24 mouse cellular contexts compared by ENCODE assay signal in genomic region chr12:83433436-83433835, GRCm38 (mm10). TPM values are rescaled to one million over a fixed set of nuclear protein-coding genes. Genes with fewer than 3 reads are reported as not detected.
DNase-seq lines count a peak whose midpoint lies in the region; ATAC-seq and TF ChIP-seq lines count a peak whose summit lies in the region.
"Had no signal": no experiment of that assay in that cellular context is flagged by ENCODE, and none has a peak within 500 bp of the region (broad histone marks: within the 10 kb centered on the region; RNA-seq: fewer than 3 reads in every experiment).

No protein-coding gene starts in this region.

- 89% methylated on average over 4 of the region's 4 CpGs for WGBS in heart, embryonic 13.5 days
- WGBS in liver, postnatal 0 days (ENCODE audit: insufficient replicate concordance) = 82% methylated on average over 4 of the region's 4 CpGs
- WGBS in liver, embryonic 11.5 days = 92% methylated on average over 4 of the region's 4 CpGs
- WGBS in kidney, embryonic 14.5 days = 96% methylated on average over 4 of the region's 4 CpGs

- H3K4me1 ChIP-seq in heart, embryonic 13.5 days = peaks cover 36% of the 10 kb centered on the region
- H3K4me1 ChIP-seq in liver, postnatal 0 days (ENCODE audit: insufficient read depth) = peaks cover 19% of the 10 kb centered on the region
- peaks cover 12% of the 10 kb centered on the region for H3K4me1 ChIP-seq in liver, embryonic 11.5 days (replicated peaks; ENCODE audit: control insufficient read depth, insufficient read depth, low read length)
- H3K4me1 ChIP-seq in kidney, embryonic 14.5 days (ENCODE audit: control insufficient read depth, insufficient read depth, low read length) = peaks cover 2% of the 10 kb centered on the region; the same call in 1 of the 2 replicates
- H3K4me1 ChIP-seq: embryonic facial prominence, embryonic 13.5 days; embryonic facial prominence, embryonic 15.5 days; forebrain, embryonic 10.5 days had no signal

- H3K9ac ChIP-seq in heart, embryonic 13.5 days = no peak overlapping the region
- H3K9ac ChIP-seq in liver, postnatal 0 days (replicated peaks) = no peak overlapping the region
- no peak overlapping the region for H3K9ac ChIP-seq in liver, embryonic 11.5 days (ENCODE audit: low read depth, low read length)
- H3K9ac ChIP-seq in kidney, embryonic 14.5 days (ENCODE audit: low read depth, low read length) = no peak overlapping the region
- H3K9ac ChIP-seq: embryonic facial prominence, embryonic 13.5 days; embryonic facial prominence, embryonic 15.5 days; forebrain, embryonic 12.5 days had no signal

- 0 out of 2 replicates have a peak, but pooled peaks cover 3% of the 10 kb centered on the region for H3K36me3 ChIP-seq in heart, embryonic 13.5 days
- H3K36me3 ChIP-seq in liver, postnatal 0 days (replicated peaks; ENCODE audit: insufficient read depth, low read length) = no peaks in the 10 kb centered on the region
- no peaks in the 10 kb centered on the region for H3K36me3 ChIP-seq in liver, embryonic 11.5 days (ENCODE audit: control insufficient read depth, insufficient read depth, low read length)
- H3K36me3 ChIP-seq in kidney, embryonic 14.5 days (ENCODE audit: control insufficient read depth, insufficient read depth, low read length) = no peaks in the 10 kb centered on the region
- H3K36me3 ChIP-seq: embryonic facial prominence, embryonic 13.5 days; embryonic facial prominence, embryonic 15.5 days; forebrain, embryonic 10.5 days; forebrain, embryonic 12.5 days had no signal

- ATAC-seq in heart, embryonic 13.5 days (ENCODE audit: extremely low read depth, insufficient number of reproducible peaks, low FRiP score, low TSS enrichment) = no peak
- ATAC-seq in liver, postnatal 0 days = no peak
- ATAC-seq in liver, embryonic 11.5 days (replicated peaks; ENCODE audit: low FRiP score) = no peak
- peak; percentile 53 for ATAC-seq in erythroid progenitor cell, adult 5-6 weeks (replicated peaks; ENCODE audit: low FRiP score, poor library complexity, severe bottlenecking)
- ATAC-seq in kidney, embryonic 14.5 days (ENCODE audit: low FRiP score, low TSS enrichment) = no peak
- ATAC-seq: CD4-positive, CD25-positive, alpha-beta regulatory T cell, adult 4 months; forebrain, embryonic 14.5 days; forebrain, embryonic 16.5 days had no signal

- H3K4me2 ChIP-seq in heart, embryonic 13.5 days = no peak overlapping the region
- H3K4me2 ChIP-seq in liver, postnatal 0 days (ENCODE audit: low read depth, low read length) = no peak overlapping the region
- H3K4me2 ChIP-seq in liver, embryonic 11.5 days = no peak overlapping the region
- H3K4me2 ChIP-seq in kidney, embryonic 14.5 days (replicated peaks; ENCODE audit: low read depth, low read length) = no peak overlapping the region
- H3K4me2 ChIP-seq: embryonic facial prominence, embryonic 13.5 days; embryonic facial prominence, embryonic 15.5 days; forebrain, embryonic 12.5 days had no signal

- no peak overlapping the region for H3K4me3 ChIP-seq in heart, embryonic 13.5 days
- no peak overlapping the region for H3K4me3 ChIP-seq in liver, postnatal 0 days (ENCODE audit: low read depth, low read length)
- no peak overlapping the region for H3K4me3 ChIP-seq in liver, embryonic 11.5 days (ENCODE audit: low read depth, low read length)
- no peak overlapping the region for H3K4me3 ChIP-seq in kidney, embryonic 14.5 days (ENCODE audit: low read length)
- H3K4me3 ChIP-seq: embryonic facial prominence, embryonic 13.5 days; embryonic facial prominence, embryonic 15.5 days; forebrain, embryonic 10.5 days; forebrain, embryonic 12.5 days had no signal

- no peaks in the 10 kb centered on the region for H3K9me3 ChIP-seq in heart, embryonic 13.5 days
- H3K9me3 ChIP-seq in liver, postnatal 0 days (ENCODE audit: low read length) = no peaks in the 10 kb centered on the region
- no peaks in the 10 kb centered on the region for H3K9me3 ChIP-seq in liver, embryonic 11.5 days (ENCODE audit: control insufficient read depth, low read length)
- no peaks in the 10 kb centered on the region for H3K9me3 ChIP-seq in kidney, embryonic 14.5 days (ENCODE audit: control insufficient read depth, low read length)
- H3K9me3 ChIP-seq: embryonic facial prominence, embryonic 13.5 days; embryonic facial prominence, embryonic 15.5 days; forebrain, embryonic 10.5 days; forebrain, embryonic 12.5 days; G1E had no signal

- 0 out of 2 replicates have a peak overlapping the region, but pooled peaks have one; percentile 32 for H3K27ac ChIP-seq in heart, embryonic 13.5 days (replicated peaks)
- H3K27ac ChIP-seq in liver, postnatal 0 days (ENCODE audit: low read depth) = peak overlapping the region; percentile 55; the same call in 1 of the 2 replicates
- no peak overlapping the region for H3K27ac ChIP-seq in liver, embryonic 11.5 days (ENCODE audit: low read depth, low read length)
- no peak overlapping the region for H3K27ac ChIP-seq in kidney, embryonic 14.5 days (ENCODE audit: low read depth, low read length)
- H3K27ac ChIP-seq: embryonic facial prominence, embryonic 13.5 days; embryonic facial prominence, embryonic 15.5 days; forebrain, embryonic 10.5 days; forebrain, embryonic 12.5 days had no signal

- no peak for TF ChIP-seq CTCF in liver, postnatal 0 days (IDR thresholded peaks at IDR 0.05; ENCODE audit: low read depth)

- DNase-seq in heart, adult 11 months = no peak
- DNase-seq in liver, postnatal 0 days = no peak
- DNase-seq in liver, embryonic 11.5 days (ENCODE audit: low spot score) = no peak
- DNase-seq: adrenal gland, adult 2 months; adrenal gland, postnatal 10 days; adrenal gland, postnatal 25 days; B cell, adult 2 months; cerebellum, adult 11 months; cerebellum, adult 8-10 months; cerebellum, adult 9-11 months; cerebellum, postnatal 36 days; embryo, embryonic 11 days had no signal

- no peaks in the 10 kb centered on the region for H3K27me3 ChIP-seq in heart, embryonic 13.5 days (replicated peaks)
- H3K27me3 ChIP-seq in liver, postnatal 0 days (ENCODE audit: insufficient read depth, low read length) = no peaks in the 10 kb centered on the region
- H3K27me3 ChIP-seq in liver, embryonic 11.5 days (replicated peaks; ENCODE audit: control insufficient read depth, insufficient read depth, low read length) = no peaks in the 10 kb centered on the region
- no peaks in the 10 kb centered on the region for H3K27me3 ChIP-seq in kidney, embryonic 14.5 days (ENCODE audit: control insufficient read depth, insufficient read depth, low read length)
- H3K27me3 ChIP-seq: CH12.LX; embryonic facial prominence, embryonic 13.5 days; embryonic facial prominence, embryonic 15.5 days; forebrain, embryonic 12.5 days had no signal

- TF ChIP-seq EP300 in liver, postnatal 0 days (IDR thresholded peaks at IDR 0.05; ENCODE audit: low read depth) = no peak

RNA-seq across cellular contexts. Expression of gene Dpf3, which starts 54.1 kb away (rescaled TPM):
- polyA plus RNA-seq in heart, embryonic 13.5 days (2015; fragmentation: Nextera tagmentation; extraction: Ambion mirVana) = 18.8 and 23.1 TPM in 2 replicates
- 4.5 and 7.5 TPM in 2 replicates for polyA plus RNA-seq in liver, postnatal 0 days (2015; fragmentation: Nextera tagmentation; extraction: Ambion mirVana)
- polyA plus RNA-seq in liver, embryonic 11.5 days (2014; fragmentation: Nextera tagmentation; extraction: Ambion mirVana) = 13.0 and 14.6 TPM in 2 replicates
- total RNA-seq in erythroid progenitor cell, adult 5-6 weeks (2015; ENCODE audit: low replicate concordance) = 40.7 and 45.0 TPM in 2 replicates
- total RNA-seq in erythroid progenitor cell, adult 5-6 weeks (2017; ENCODE audit: low replicate concordance) = 152 and 194 TPM in 2 replicates
- 14.5 and 15.5 TPM in 2 replicates for polyA plus RNA-seq in kidney, embryonic 14.5 days (2014; fragmentation: Nextera tagmentation; extraction: Ambion mirVana)

Comparison
In these comparisons a context has a peak if more than half of its experiments do, and no peak if none do; other contexts are left out.
1. H3K27ac ChIP-seq: peak in heart, embryonic 13.5 days (single experiment) and liver, postnatal 0 days (single experiment); none in liver, embryonic 11.5 days (single experiment) and kidney, embryonic 14.5 days (single experiment).